7 mouse cellular contexts compared by ENCODE assay signal in the genomic region with DNA sequence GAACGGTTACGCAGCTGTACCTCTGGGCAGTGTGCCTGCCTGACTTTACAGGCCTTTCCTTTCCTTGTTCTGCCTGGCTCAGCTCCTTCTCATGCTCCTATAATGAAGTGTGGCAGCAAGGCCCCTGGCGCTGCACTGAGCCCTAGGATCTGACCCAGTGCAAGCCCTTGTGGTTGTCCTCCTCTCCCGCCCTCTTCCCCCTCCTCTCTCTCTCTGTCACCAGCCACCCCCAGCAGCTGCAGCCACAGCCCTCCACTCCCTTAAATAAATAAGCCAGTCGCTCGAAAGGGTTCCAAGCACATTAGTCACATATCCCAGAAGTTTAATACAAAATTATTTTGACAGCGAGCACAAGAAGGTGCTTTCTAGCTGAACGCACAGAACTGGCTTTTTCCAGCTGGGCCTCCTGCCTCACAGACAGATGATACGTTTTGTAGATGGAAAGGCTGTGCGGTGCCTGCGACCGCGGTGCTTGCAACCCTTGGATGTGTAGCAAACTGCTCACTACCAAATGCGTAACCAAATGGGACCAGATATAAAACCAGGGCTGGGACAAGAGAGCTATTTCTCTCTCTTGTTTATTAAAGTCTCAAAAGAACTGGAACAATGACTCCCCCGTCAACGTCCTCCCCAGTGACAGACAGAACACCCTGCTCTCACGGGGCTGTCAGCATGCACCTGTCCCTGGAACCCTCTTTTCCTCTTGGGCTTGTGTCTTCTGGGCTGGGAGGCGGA.
DNase-seq lines count a peak whose midpoint lies in the region; ATAC-seq lines count a peak whose summit lies in the region.

No protein-coding gene starts in this region.

- DNase-seq in 3T3-L1 (ENCODE audit: low read depth, low spot score) (peak; percentile 93), NIH3T3 (ENCODE audit: low read depth) (peak; percentile 92)
- DNase-seq in gastrocnemius, postnatal 14 days, result peak; percentile 62
- DNase-seq in kidney, postnatal 10 days, result peak; percentile 56
- no peak for DNase-seq in urinary bladder, postnatal 25 days (ENCODE audit: low spot score)

- 31% methylated on average over 18 of the region's 18 CpGs for WGBS in midbrain, embryonic 16.5 days

- H3K9ac ChIP-seq in midbrain, embryonic 16.5 days (ENCODE audit: low read depth, low read length), result no peak overlapping the region

- peak; percentile 63 for ATAC-seq in midbrain, embryonic 16.5 days
- no peak for ATAC-seq in frontal cortex, adult (ENCODE audit: low TSS enrichment)

- no peaks in the 10 kb centered on the region for H3K27me3 ChIP-seq in midbrain, embryonic 16.5 days (ENCODE audit: control insufficient read depth, insufficient read depth, low read depth, low read length)

- H3K4me1 ChIP-seq in midbrain, embryonic 16.5 days (ENCODE audit: control insufficient read depth, insufficient read depth, low read length), result peaks cover 10% of the 10 kb centered on the region

- no peak overlapping the region for H3K4me3 ChIP-seq in midbrain, embryonic 16.5 days (ENCODE audit: low read depth, low read length)

- H3K27ac ChIP-seq in midbrain, embryonic 16.5 days (ENCODE audit: low read length), result peak overlapping the region; percentile 48; the same call in 1 of the 2 replicates

- no peaks in the 10 kb centered on the region for H3K36me3 ChIP-seq in midbrain, embryonic 16.5 days (ENCODE audit: control insufficient read depth, insufficient read depth, low read length)

- no peak overlapping the region for H3K4me2 ChIP-seq in midbrain, embryonic 16.5 days (ENCODE audit: low read length)

- intact Hi-C loops in gastrocnemius, postnatal 14 days (cut with DNase I; ENCODE audit: low total_unique reads), result no loop called here

- H3K9me3 ChIP-seq in midbrain, embryonic 16.5 days (replicated peaks; ENCODE audit: control insufficient read depth, low read length, poor library complexity, severe bottlenecking), result no peaks in the 10 kb centered on the region
